Mouse (Mus musculus): ENCODE measurements around the gene Mfsd1.

The Mfsd1 gene

GRCm38 (mm10) chr3:67624629-67625028 lies 42.1 kb downstream of the Mfsd1 start:
- no peak for DNase-seq (ENCODE audit: low spot score)

- DNase-seq (ENCODE audit: low spot score) = no peak
Observed at GRCm38 (mm10) chr3:67643135-67643534, 60.6 kb downstream of the Mfsd1 start.

- no peak for DNase-seq (ENCODE audit: low spot score)
Observed at GRCm38 (mm10) chr3:67645640-67646466, 63.3 kb downstream of the Mfsd1 start.

Measured in ovary, adult 18-20 months (tissue).